Mouse (Mus musculus) midbrain, postnatal 0 days (tissue): ENCODE results near the gene Maz. TPM values are rescaled to one million over a fixed set of nuclear protein-coding genes. Genes with fewer than 3 reads are reported as not detected.

ENCODE experiments used
- ATAC-seq: fragments of 200-750 bp; cut with Nextera tagmentation; 2 replicates; pipeline ENCODE4 v1.8.0; 2017; ENCODE audit warnings: moderate number of reproducible peaks, mild to moderate bottlenecking, moderate TSS enrichment, moderate library complexity; ENCODE audit not compliant: low FRiP score
- DNase-seq: peaks from one replicate; pipeline ENCODE4 v3.0.0-alpha.2; 2015; ENCODE audit warnings: low spot score
- H3K27ac ChIP-seq: fragments of 300-500 bp; sonication (generic); 2 replicates; pipeline ENCODE4 v1.5.1; 2014; ENCODE audit warnings: low read depth, mild to moderate bottlenecking, low read length, mixed read lengths
- H3K27me3 ChIP-seq: fragments of 300-500 bp; sonication (generic); 2 replicates; pipeline ENCODE4 v1.6.1; 2014; ENCODE audit warnings: low read length, control low read depth, mixed read lengths; ENCODE audit not compliant: insufficient read depth
- H3K36me3 ChIP-seq: fragments of 300-500 bp; sonication (generic); 2 replicates; pipeline ENCODE4 v1.6.1; 2014; ENCODE audit warnings: low read length, control low read depth, mixed read lengths; ENCODE audit not compliant: insufficient read depth
- H3K4me1 ChIP-seq: fragments of 300-500 bp; sonication (generic); 2 replicates; pipeline ENCODE4 v1.6.1; 2014; ENCODE audit warnings: mild to moderate bottlenecking, control low read depth, antibody characterized with exemption, low read length, mixed read lengths; ENCODE audit not compliant: insufficient read depth
- H3K4me2 ChIP-seq: fragments of 300-500 bp; sonication (generic); 2 replicates; pipeline ENCODE4 v1.6.1; 2014; ENCODE audit warnings: low read depth, mild to moderate bottlenecking, low read length, mixed read lengths; ENCODE audit not compliant: poor library complexity, severe bottlenecking
- H3K4me3 ChIP-seq: fragments of 300-500 bp; sonication (generic); 2 replicates; pipeline ENCODE4 v1.5.1; 2014; ENCODE audit warnings: low read depth, mild to moderate bottlenecking, low read length, moderate library complexity
- H3K9ac ChIP-seq: fragments of 300-500 bp; sonication (generic); replicated peaks from 2 replicates; pipeline ENCODE4 v1.6.1; 2014; ENCODE audit warnings: mild to moderate bottlenecking, low read length, moderate library complexity, mixed read lengths; ENCODE audit not compliant: poor library complexity, severe bottlenecking
- H3K9me3 ChIP-seq: fragments of 300-500 bp; sonication (generic); 2 replicates; pipeline ENCODE4 v1.6.1; 2016; ENCODE audit warnings: low read length, control low read depth
- CTCF ChIP-seq: IDR thresholded peaks from 2 replicates; pipeline ENCODE4 v1.5.1; 2016; ENCODE audit warnings: antibody characterized with exemption, mild to moderate bottlenecking
- WGBS: fragments of 180-500 bp; shearing (Covaris S2); extraction: QIAGEN DNeasy Blood & Tissue Kit; methylation state at CpG from one replicate; pipeline ENCODE4 v1.1.7; 2014; 5-methylcytosine and 5-hydroxymethylcytosine counted together
- microRNA-seq: library from miRNA; unstranded; fragments of <30 nt; microRNA quantifications from one replicate; pipeline ENCODE4, GENCODE M21; 2016; ENCODE audit warnings: borderline number of aligned reads
- polyA plus RNA-seq: library from polyadenylated mRNA; unstranded; fragments of >200 nt; fragmentation: Nextera tagmentation; extraction: Ambion mirVana; gene quantifications from 2 replicates; pipeline ENCODE4 v1.2.1, GENCODE M21; 2015
- total RNA-seq: library from RNA; depleted of rRNA; stranded (reverse); fragments of >200 nt; gene quantifications from 2 replicates; pipeline ENCODE4 v1.2.3, GENCODE M21; 2014; rRNA removed

Gene Maz
- total and polyA plus RNA-seq, 2 experiments from 2014 or later = 68.3 to 245 TPM

DNA sequence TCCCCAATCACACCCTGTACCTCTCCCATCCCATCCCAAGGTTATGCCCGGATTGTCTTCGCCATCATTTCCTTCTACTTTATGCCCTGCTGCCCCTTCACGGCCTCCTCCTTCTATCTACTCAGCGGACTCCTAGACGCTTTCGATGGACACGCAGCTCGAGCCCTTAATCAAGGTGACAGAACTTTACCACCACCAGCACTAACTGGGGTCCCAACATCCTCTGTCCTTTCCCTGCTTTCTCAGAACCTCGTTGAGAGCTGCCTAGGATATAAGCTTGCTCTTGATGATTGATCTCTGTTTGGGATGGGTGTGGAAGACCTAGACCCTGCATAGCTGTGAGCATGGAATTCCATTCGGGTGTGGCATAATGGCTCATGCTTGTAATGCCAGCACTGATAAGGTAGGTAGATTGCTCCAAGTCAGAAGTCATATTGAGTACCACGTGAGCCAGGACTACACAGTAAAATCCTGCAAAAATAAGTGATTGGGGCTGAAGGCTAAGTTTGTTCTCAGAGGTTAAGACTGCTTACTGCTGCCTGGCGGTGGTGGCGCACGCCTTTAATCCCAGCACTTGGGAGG lies 49.9 kb downstream of the Maz start:
- peak overlapping the region; percentile 93 for H3K27ac ChIP-seq
- peak; percentile 9; the same call in 1 of the 2 replicates for ATAC-seq

GRCm38 (mm10) chr7:126975950-126976866 lies 50.6 kb downstream of the Maz start, which contains the start of gene Cdiptos:
Cdiptos (minus strand) TSS chr7:126976098.
- H3K9me3 ChIP-seq = no peaks in the 10 kb centered on the region
- under 1% methylated on average over 54 of the region's 55 CpGs for WGBS
- peak within 1 kb of the TSS; percentile 90 for H3K4me2 ChIP-seq
- peaks cover 29% of the 10 kb centered on the region for H3K36me3 ChIP-seq
- peak within 1 kb of the TSS; percentile 100 for H3K4me3 ChIP-seq
- TF ChIP-seq CTCF = peak; percentile 99
- peak within 1 kb of the TSS; percentile 99 for H3K9ac ChIP-seq
- DNase-seq (peak; percentile 98), ATAC-seq (peak; percentile 95)
- H3K4me1 ChIP-seq = peaks cover 6% of the 10 kb centered on the region; the same call in 1 of the 2 replicates
- H3K27me3 ChIP-seq = no peaks in the 10 kb centered on the region
- peak within 1 kb of the TSS; percentile 93 for H3K27ac ChIP-seq

More for the DNA sequence above, 49.9 kb downstream of the Maz start:
- no peaks in the 10 kb centered on the region for H3K27me3 ChIP-seq
- H3K36me3 ChIP-seq = peaks cover 31% of the 10 kb centered on the region
- no peak for TF ChIP-seq CTCF
- 28% methylated on average over 14 of the region's 14 CpGs for WGBS
- H3K9ac ChIP-seq = peak overlapping the region; percentile 99
- peak overlapping the region; percentile 90 for H3K4me2 ChIP-seq
- H3K9me3 ChIP-seq = no peaks in the 10 kb centered on the region
- peak overlapping the region; percentile 100 for H3K4me3 ChIP-seq
- DNase-seq = no peak
- H3K4me1 ChIP-seq = peaks cover 6% of the 10 kb centered on the region; the same call in 1 of the 2 replicates

- Histone ChIP-seq H3K27ac (peak within 1 kb of the TSS; percentile 93), H3K4me3 (peak within 1 kb of the TSS; percentile 100), H3K9me3 (no peaks in the 10 kb centered on the region), H3K4me1 (peaks cover 6% of the 10 kb centered on the region; the same call in 1 of the 2 replicates), H3K36me3 (peaks cover 31% of the 10 kb centered on the region), H3K27me3 (no peaks in the 10 kb centered on the region), H3K9ac (peak within 1 kb of the TSS; percentile 99), H3K4me2 (peak within 1 kb of the TSS; percentile 90)
- no peak for TF ChIP-seq CTCF
- DNase-seq (no peak), ATAC-seq (no peak)
- WGBS = 7% methylated on average over 1 of the region's 1 CpGs
Measured at GRCm38 (mm10) chr7:126975893-126975949, 51.1 kb downstream of the Maz start, which contains the start of gene Cdipt. Cdipt (plus strand) TSS chr7:126975914.

- H3K36me3 ChIP-seq = peaks cover 33% of the 10 kb centered on the region
- 10% methylated on average over 8 of the region's 8 CpGs for WGBS
- no peaks in the 10 kb centered on the region for H3K27me3 ChIP-seq
- peak overlapping the region; percentile 100 for H3K4me3 ChIP-seq
- H3K27ac ChIP-seq = peak overlapping the region; percentile 93; the same call in 1 of the 2 replicates
- H3K4me2 ChIP-seq = peak overlapping the region; percentile 90
- peaks cover 6% of the 10 kb centered on the region; the same call in 1 of the 2 replicates for H3K4me1 ChIP-seq
- no peaks in the 10 kb centered on the region for H3K9me3 ChIP-seq
- ATAC-seq = no peak
- DNase-seq = no peak
- TF ChIP-seq CTCF = no peak
- H3K9ac ChIP-seq = no peak overlapping the region; the same call in 1 of the 2 replicates
Measured at GRCm38 (mm10) chr7:126975493-126975892, 51.3 kb downstream of the Maz start.

Small RNA genes within 50 kb of the gene (microRNA-seq; reads per million reads assigned to microRNA genes)
- gene Gm44343 = not detected

Other genes starting within 250 kb of the Maz start
Only the 30 nearest of the 32 such genes appear.
- 107 and 137 TPM in 2 replicates for gene Ppp4c, start 234.5 kb downstream of the Maz start, total RNA-seq
- gene Ppp4c, start 234.5 kb downstream of the Maz start, polyA plus RNA-seq = 127 and 135 TPM in 2 replicates
- gene Fam57b, start 229.4 kb downstream of the Maz start, total RNA-seq = 52.5 and 60.2 TPM in 2 replicates
- 56.3 and 57.1 TPM in 2 replicates for gene Fam57b, start 229.4 kb downstream of the Maz start, polyA plus RNA-seq
- gene 4930451I11Rik, start 195.4 kb downstream of the Maz start, total RNA-seq = not detected in 2 replicates
- 1.1 TPM in 1 of 2 replicates, not detected in the other for gene 4930451I11Rik, start 195.4 kb downstream of the Maz start, polyA plus RNA-seq
- 53.8 and 64.1 TPM in 2 replicates for gene Doc2a, start 179.6 kb downstream of the Maz start, total RNA-seq
- 36.3 and 41.2 TPM in 2 replicates for gene Doc2a, start 179.6 kb downstream of the Maz start, polyA plus RNA-seq
- gene Hirip3, start 165.1 kb downstream of the Maz start, total RNA-seq = 6.6 and 10.0 TPM in 2 replicates
- gene Hirip3, start 165.1 kb downstream of the Maz start, polyA plus RNA-seq = 12.2 and 16.3 TPM in 2 replicates
- 55.0 and 60.3 TPM in 2 replicates for gene Ino80e, start 164.7 kb downstream of the Maz start, total RNA-seq
- gene Ino80e, start 164.7 kb downstream of the Maz start, polyA plus RNA-seq = 87.8 and 93.5 TPM in 2 replicates
- 143 and 160 TPM in 2 replicates for gene Taok2, start 142.3 kb downstream of the Maz start, total RNA-seq
- gene Taok2, start 142.3 kb downstream of the Maz start, polyA plus RNA-seq = 45.3 and 47.3 TPM in 2 replicates
- gene Tmem219, start 104.1 kb downstream of the Maz start, total RNA-seq = 22.8 and 24.7 TPM in 2 replicates
- gene Tmem219, start 104.1 kb downstream of the Maz start, polyA plus RNA-seq = 36.4 and 38.2 TPM in 2 replicates
- 129 and 150 TPM in 2 replicates for gene Kctd13, start 98.2 kb downstream of the Maz start, total RNA-seq
- 166 and 167 TPM in 2 replicates for gene Kctd13, start 98.2 kb downstream of the Maz start, polyA plus RNA-seq
- gene Asphd1, start 77.5 kb downstream of the Maz start, total RNA-seq = 32.3 and 44.5 TPM in 2 replicates
- gene Asphd1, start 77.5 kb downstream of the Maz start, polyA plus RNA-seq = 16.2 and 17.6 TPM in 2 replicates
- 235 and 283 TPM in 2 replicates for gene Sez6l2, start 76.5 kb downstream of the Maz start, total RNA-seq
- 66.2 and 72.8 TPM in 2 replicates for gene Sez6l2, start 76.5 kb downstream of the Maz start, polyA plus RNA-seq
- gene Cdipt, start 51.1 kb downstream of the Maz start, total RNA-seq = 193 and 244 TPM in 2 replicates
- 142 and 157 TPM in 2 replicates for gene Cdipt, start 51.1 kb downstream of the Maz start, polyA plus RNA-seq
- not detected in 2 replicates for gene Cdiptos, start 50.9 kb downstream of the Maz start, total RNA-seq
- gene Cdiptos, start 50.9 kb downstream of the Maz start, polyA plus RNA-seq = 0.72 and 0.79 TPM in 2 replicates
- gene Mvp, start 12.4 kb downstream of the Maz start, total RNA-seq = 4.2 and 7.2 TPM in 2 replicates
- gene Mvp, start 12.4 kb downstream of the Maz start, polyA plus RNA-seq = 3.9 and 4.4 TPM in 2 replicates
- gene Pagr1b, start 10.6 kb downstream of the Maz start, total RNA-seq = 2.4 TPM in 1 of 2 replicates, not detected in the other
- gene Pagr1b, start 10.6 kb downstream of the Maz start, polyA plus RNA-seq = 0.66 TPM in 1 of 2 replicates, not detected in the other
- gene Pagr1a, start 9.7 kb downstream of the Maz start, total RNA-seq = 5.3 TPM in 1 of 2 replicates, not detected in the other
- 33.1 and 41.1 TPM in 2 replicates for gene Pagr1a, start 9.7 kb downstream of the Maz start, polyA plus RNA-seq
- gene Gm42742, start 5.9 kb downstream of the Maz start, total RNA-seq = 52.3 and 55.5 TPM in 2 replicates
- gene Gm42742, start 5.9 kb downstream of the Maz start, polyA plus RNA-seq = 45.3 and 55.5 TPM in 2 replicates
- 102 and 155 TPM in 2 replicates for gene Prrt2, start 5.8 kb downstream of the Maz start, total RNA-seq
- gene Prrt2, start 5.8 kb downstream of the Maz start, polyA plus RNA-seq = 109 and 124 TPM in 2 replicates
- gene Kif22, start 15.4 kb upstream of the Maz start, total RNA-seq = 2.9 and 4.2 TPM in 2 replicates
- gene Kif22, start 15.4 kb upstream of the Maz start, polyA plus RNA-seq = 11.3 and 11.5 TPM in 2 replicates
- gene Zg16, start 60.3 kb upstream of the Maz start, total RNA-seq = 0.49 TPM in 1 of 2 replicates, not detected in the other
- not detected in 2 replicates for gene Zg16, start 60.3 kb upstream of the Maz start, polyA plus RNA-seq
- 2.3 and 5.9 TPM in 2 replicates for gene AI467606, start 64.3 kb upstream of the Maz start, total RNA-seq
- gene AI467606, start 64.3 kb upstream of the Maz start, polyA plus RNA-seq = 1.4 and 1.9 TPM in 2 replicates
- gene Qprt, start 95.2 kb upstream of the Maz start, total RNA-seq = 1.9 TPM in 2 replicates
- 1.7 and 1.8 TPM in 2 replicates for gene Qprt, start 95.2 kb upstream of the Maz start, polyA plus RNA-seq
- 0.16 TPM in 1 of 2 replicates, not detected in the other for gene Spn, start 110.8 kb upstream of the Maz start, total RNA-seq
- not detected in 2 replicates for gene Spn, start 110.8 kb upstream of the Maz start, polyA plus RNA-seq
- gene Cd2bp2, start 169.0 kb upstream of the Maz start, total RNA-seq = 85.7 and 103 TPM in 2 replicates
- 62.6 and 64.8 TPM in 2 replicates for gene Cd2bp2, start 169.0 kb upstream of the Maz start, polyA plus RNA-seq
- 70.2 and 72.3 TPM in 2 replicates for gene Tbc1d10b, start 181.4 kb upstream of the Maz start, total RNA-seq
- 24.5 and 28.7 TPM in 2 replicates for gene Tbc1d10b, start 181.4 kb upstream of the Maz start, polyA plus RNA-seq
- gene Mylpf, start 181.9 kb upstream of the Maz start, total RNA-seq = 0.90 and 1.4 TPM in 2 replicates
- 1.5 and 2.2 TPM in 2 replicates for gene Mylpf, start 181.9 kb upstream of the Maz start, polyA plus RNA-seq
- 37.4 and 39.6 TPM in 2 replicates for gene Zfp553, start 206.0 kb upstream of the Maz start, total RNA-seq
- gene Zfp553, start 206.0 kb upstream of the Maz start, polyA plus RNA-seq = 32.3 TPM in 2 replicates
- gene Sept1, start 206.1 kb upstream of the Maz start, total RNA-seq = 0.22 and 3.7 TPM in 2 replicates
- 4.2 and 5.3 TPM in 2 replicates for gene Sept1, start 206.1 kb upstream of the Maz start, polyA plus RNA-seq
- 76.8 and 94.5 TPM in 2 replicates for gene Zfp771, start 217.2 kb upstream of the Maz start, total RNA-seq
- gene Zfp771, start 217.2 kb upstream of the Maz start, polyA plus RNA-seq = 80.2 and 83.8 TPM in 2 replicates
- gene Dctpp1, start 233.7 kb upstream of the Maz start, total RNA-seq = 75.0 and 92.2 TPM in 2 replicates
- gene Dctpp1, start 233.7 kb upstream of the Maz start, polyA plus RNA-seq = 120 and 132 TPM in 2 replicates